Mouse (Mus musculus) brain, embryonic 14.5 days (tissue): ENCODE data around the gene Tmem151a.

Source experiments
- CTCF ChIP-seq: fragments of 200-500 bp; IDR thresholded peaks from 2 replicates; pipeline ENCODE4 v1.5.1; 2012; ENCODE audit warnings: inconsistent platforms, mild to moderate bottlenecking, moderate library complexity, borderline replicate concordance; ENCODE audit not compliant: insufficient read depth, insufficient read length; ENCODE audit errors: extremely low read depth
- POLR2A ChIP-seq: fragments of 200-500 bp; IDR thresholded peaks from 2 replicates; pipeline ENCODE4 v1.6.1; 2012; ENCODE audit warnings: mild to moderate bottlenecking, inconsistent platforms, borderline replicate concordance; ENCODE audit not compliant: poor library complexity, insufficient read depth, insufficient read length, severe bottlenecking; ENCODE audit errors: extremely low read depth

DNA sequence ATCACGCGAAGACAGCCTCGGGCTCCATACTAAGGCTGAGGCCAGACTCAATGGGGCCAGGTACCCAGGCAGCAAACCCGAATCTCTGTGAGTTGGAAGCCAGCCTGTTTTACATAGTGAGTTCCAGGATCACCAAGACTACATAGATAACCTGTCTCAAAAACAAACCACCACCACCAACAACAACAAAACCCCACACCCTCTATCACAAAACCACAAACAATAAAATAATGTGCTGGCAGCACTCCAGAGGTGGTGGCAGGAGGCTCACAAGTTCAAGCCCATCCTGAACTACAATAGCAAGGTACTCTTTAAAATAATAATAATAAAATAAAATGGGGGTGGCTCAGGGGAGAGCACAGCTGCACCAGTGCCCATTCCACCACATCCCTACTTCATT lies 48.8 kb downstream of the Tmem151a start:
- TF ChIP-seq CTCF (no peak), POLR2A (no peak)
